Mouse (Mus musculus): ENCODE results near the gene Nptx1. TPM values are rescaled to one million over a fixed set of nuclear protein-coding genes. Genes with fewer than 3 reads are reported as not detected.

Gene Nptx1
- polyA plus RNA-seq, 1 experiment = not detected

- no peaks in the 10 kb centered on the region for H3K4me1 ChIP-seq (ENCODE audit: control insufficient read depth, insufficient read depth, low read length)
- H3K4me3 ChIP-seq (replicated peaks; ENCODE audit: control insufficient read depth, low read depth, low read length) = no peak overlapping the region
- no peak overlapping the region for H3K27ac ChIP-seq (ENCODE audit: control insufficient read depth, insufficient read depth, low read depth, low read length, poor library complexity)
- no peak for TF ChIP-seq POLR2A (IDR thresholded peaks at IDR 0.05; ENCODE audit: borderline replicate concordance, control insufficient read depth, low read depth, low read length)
- TF ChIP-seq CTCF (IDR thresholded peaks at IDR 0.05; ENCODE audit: control insufficient read depth, insufficient read depth, low read length) = no peak
- 51% methylated on average over 5 of the region's 5 CpGs for WGBS
Measured at GRCm38 (mm10) chr11:119566188-119566587, 18.6 kb upstream of the Nptx1 start.

GRCm38 (mm10) chr11:119565684-119566083, 18.1 kb upstream of the Nptx1 start:
- 36% methylated on average over 10 of the region's 10 CpGs for WGBS
- TF ChIP-seq CTCF (IDR thresholded peaks at IDR 0.05; ENCODE audit: control insufficient read depth, insufficient read depth, low read length) (no peak), POLR2A (IDR thresholded peaks at IDR 0.05; ENCODE audit: borderline replicate concordance, control insufficient read depth, low read depth, low read length) (no peak)
- no peak overlapping the region for H3K27ac ChIP-seq (ENCODE audit: control insufficient read depth, insufficient read depth, low read depth, low read length, poor library complexity)
- no peak overlapping the region for H3K4me3 ChIP-seq (replicated peaks; ENCODE audit: control insufficient read depth, low read depth, low read length)
- no peaks in the 10 kb centered on the region for H3K4me1 ChIP-seq (ENCODE audit: control insufficient read depth, insufficient read depth, low read length)

- H3K27ac ChIP-seq (ENCODE audit: control insufficient read depth, insufficient read depth, low read depth, low read length, poor library complexity) = no peak overlapping the region
- H3K4me3 ChIP-seq (replicated peaks; ENCODE audit: control insufficient read depth, low read depth, low read length) = no peak overlapping the region
- H3K4me1 ChIP-seq (ENCODE audit: control insufficient read depth, insufficient read depth, low read length) = no peaks in the 10 kb centered on the region
- WGBS = 68% methylated on average over 7 of the region's 7 CpGs
- TF ChIP-seq POLR2A (IDR thresholded peaks at IDR 0.05; ENCODE audit: borderline replicate concordance, control insufficient read depth, low read depth, low read length) = no peak
- TF ChIP-seq CTCF (IDR thresholded peaks at IDR 0.05; ENCODE audit: control insufficient read depth, insufficient read depth, low read length) = no peak
Measured at GRCm38 (mm10) chr11:119565021-119565420, 17.5 kb upstream of the Nptx1 start.

GRCm38 (mm10) chr11:119564383-119564782, 16.8 kb upstream of the Nptx1 start:
- 80% methylated on average over 10 of the region's 10 CpGs for WGBS
- TF ChIP-seq POLR2A (IDR thresholded peaks at IDR 0.05; ENCODE audit: borderline replicate concordance, control insufficient read depth, low read depth, low read length) = no peak
- no peak for TF ChIP-seq CTCF (IDR thresholded peaks at IDR 0.05; ENCODE audit: control insufficient read depth, insufficient read depth, low read length)
- Histone ChIP-seq H3K4me1 (ENCODE audit: control insufficient read depth, insufficient read depth, low read length) (no peaks in the 10 kb centered on the region), H3K27ac (ENCODE audit: control insufficient read depth, insufficient read depth, low read depth, low read length, poor library complexity) (no peak overlapping the region), H3K4me3 (replicated peaks; ENCODE audit: control insufficient read depth, low read depth, low read length) (no peak overlapping the region)

- WGBS = 17% methylated on average over 9 of the region's 9 CpGs
Measured at GRCm38 (mm10) chr11:119563166-119563565, 15.6 kb upstream of the Nptx1 start.

GRCm38 (mm10) chr11:119562286-119562685, 14.7 kb upstream of the Nptx1 start:
- no peak for TF ChIP-seq POLR2A (IDR thresholded peaks at IDR 0.05; ENCODE audit: borderline replicate concordance, control insufficient read depth, low read depth, low read length)
- no peak for TF ChIP-seq CTCF (IDR thresholded peaks at IDR 0.05; ENCODE audit: control insufficient read depth, insufficient read depth, low read length)
- 51% methylated on average over 6 of the region's 6 CpGs for WGBS
- H3K4me1 ChIP-seq (ENCODE audit: control insufficient read depth, insufficient read depth, low read length) = no peaks in the 10 kb centered on the region
- no peak overlapping the region for H3K4me3 ChIP-seq (replicated peaks; ENCODE audit: control insufficient read depth, low read depth, low read length)
- no peak overlapping the region for H3K27ac ChIP-seq (ENCODE audit: control insufficient read depth, insufficient read depth, low read depth, low read length, poor library complexity)

More at GRCm38 (mm10) chr11:119563166-119563565, 15.6 kb upstream of the Nptx1 start:
- Histone ChIP-seq H3K4me1 (ENCODE audit: control insufficient read depth, insufficient read depth, low read length) (no peaks in the 10 kb centered on the region), H3K27ac (ENCODE audit: control insufficient read depth, insufficient read depth, low read depth, low read length, poor library complexity) (no peak overlapping the region), H3K4me3 (replicated peaks; ENCODE audit: control insufficient read depth, low read depth, low read length) (no peak overlapping the region)
- no peak for TF ChIP-seq POLR2A (IDR thresholded peaks at IDR 0.05; ENCODE audit: borderline replicate concordance, control insufficient read depth, low read depth, low read length)
- no peak for TF ChIP-seq CTCF (IDR thresholded peaks at IDR 0.05; ENCODE audit: control insufficient read depth, insufficient read depth, low read length)

GRCm38 (mm10) chr11:119558870-119559610, 11.5 kb upstream of the Nptx1 start:
- no peaks in the 10 kb centered on the region for H3K4me1 ChIP-seq (ENCODE audit: control insufficient read depth, insufficient read depth, low read length)
- TF ChIP-seq POLR2A (IDR thresholded peaks at IDR 0.05; ENCODE audit: borderline replicate concordance, control insufficient read depth, low read depth, low read length) = no peak
- TF ChIP-seq CTCF (IDR thresholded peaks at IDR 0.05; ENCODE audit: control insufficient read depth, insufficient read depth, low read length) = no peak
- no peak overlapping the region for H3K27ac ChIP-seq (ENCODE audit: control insufficient read depth, insufficient read depth, low read depth, low read length, poor library complexity)
- 45% methylated on average over 9 of the region's 9 CpGs for WGBS
- H3K4me3 ChIP-seq (replicated peaks; ENCODE audit: control insufficient read depth, low read depth, low read length) = no peak overlapping the region

GRCm38 (mm10) chr11:119557940-119558869, 10.7 kb upstream of the Nptx1 start:
- 42% methylated on average over 17 of the region's 17 CpGs for WGBS
- Histone ChIP-seq H3K27ac (ENCODE audit: control insufficient read depth, insufficient read depth, low read depth, low read length, poor library complexity) (no peak overlapping the region), H3K4me1 (ENCODE audit: control insufficient read depth, insufficient read depth, low read length) (peaks cover under 1% of the 10 kb centered on the region; the same call in 1 of the 2 replicates), H3K4me3 (replicated peaks; ENCODE audit: control insufficient read depth, low read depth, low read length) (no peak overlapping the region)
- TF ChIP-seq POLR2A (IDR thresholded peaks at IDR 0.05; ENCODE audit: borderline replicate concordance, control insufficient read depth, low read depth, low read length) = no peak
- no peak for TF ChIP-seq CTCF (IDR thresholded peaks at IDR 0.05; ENCODE audit: control insufficient read depth, insufficient read depth, low read length)
